Mouse (Mus musculus) liver, embryonic 13.5 days (tissue): ENCODE results near the gene Plekhj1. TPM values are rescaled to one million over a fixed set of nuclear protein-coding genes. Genes with fewer than 3 reads are reported as not detected.
"Not testable (repeated sequence)": the region's sequence is repeated elsewhere in the genome, so short reads cannot be mapped to it uniquely, and the experiment has no call there.

ENCODE experiments used
- ATAC-seq: fragments of 200-750 bp; cut with Nextera tagmentation; 2 replicates; pipeline ENCODE4 v1.8.0; 2017; ENCODE audit warnings: low read depth, mild to moderate bottlenecking, moderate number of reproducible peaks, moderate library complexity
- DNase-seq: peaks from one replicate; pipeline ENCODE4 v3.0.0; 2022
- H3K27ac ChIP-seq: fragments of 300-500 bp; sonication (generic); 2 replicates; pipeline ENCODE4 v1.5.1; 2015; ENCODE audit warnings: moderate library complexity, mild to moderate bottlenecking, inconsistent platforms
- H3K27me3 ChIP-seq: fragments of 300-500 bp; sonication (generic); 2 replicates; pipeline ENCODE4 v1.6.1; 2015; ENCODE audit warnings: mild to moderate bottlenecking, inconsistent platforms
- H3K36me3 ChIP-seq: fragments of 300-500 bp; sonication (generic); 2 replicates; pipeline ENCODE4 v1.6.1; 2015; ENCODE audit warnings: mild to moderate bottlenecking, inconsistent platforms
- H3K4me1 ChIP-seq: fragments of 300-500 bp; sonication (generic); replicated peaks from 2 replicates; pipeline ENCODE4 v1.6.1; 2015; ENCODE audit warnings: inconsistent platforms
- H3K4me2 ChIP-seq: fragments of 300-500 bp; sonication (generic); 2 replicates; pipeline ENCODE4 v1.6.1; 2015; ENCODE audit warnings: inconsistent platforms, mild to moderate bottlenecking, moderate library complexity
- H3K4me3 ChIP-seq: fragments of 300-500 bp; sonication (generic); replicated peaks from 2 replicates; pipeline ENCODE4 v1.5.1; 2015; ENCODE audit warnings: mild to moderate bottlenecking, inconsistent platforms
- H3K9ac ChIP-seq: fragments of 300-500 bp; sonication (generic); 2 replicates; pipeline ENCODE4 v1.6.1; 2015; ENCODE audit warnings: mild to moderate bottlenecking, inconsistent platforms
- H3K9me3 ChIP-seq: fragments of 300-500 bp; sonication (generic); replicated peaks from 2 replicates; pipeline ENCODE4 v1.6.1; 2016; ENCODE audit warnings: inconsistent platforms
- WGBS: fragments of 180-500 bp; shearing (Covaris S2); methylation state at CpG from one replicate; pipeline ENCODE4 v1.1.7; 2015; ENCODE audit not compliant: insufficient replicate concordance; 5-methylcytosine and 5-hydroxymethylcytosine counted together
- polyA plus RNA-seq: library from polyadenylated mRNA; unstranded; fragments of >200 nt; fragmentation: Nextera tagmentation; extraction: Ambion mirVana; gene quantifications from 2 replicates; pipeline ENCODE4 v1.2.1, GENCODE M21; 2015

Plekhj1 gene
- polyA plus RNA-seq, 1 experiment from 2014 or later = 105 TPM

GRCm38 (mm10) chr10:80836949-80837379, 38.5 kb upstream of the Plekhj1 start:
- 40% methylated on average over 7 of the region's 7 CpGs for WGBS
- Histone ChIP-seq H3K4me3 (no peak overlapping the region), H3K4me2 (no peak overlapping the region), H3K27me3 (peaks cover 97% of the 10 kb centered on the region), H3K9me3 (0 out of 2 replicates have a peak, but pooled peaks cover 5% of the 10 kb centered on the region), H3K36me3 (no peaks in the 10 kb centered on the region), H3K27ac (no peak overlapping the region), H3K4me1 (peaks cover 14% of the 10 kb centered on the region), H3K9ac (no peak overlapping the region)
- ATAC-seq = no peak
- DNase-seq = no peak

- Histone ChIP-seq H3K4me3 (no peak overlapping the region), H3K27me3 (peaks cover 83% of the 10 kb centered on the region), H3K27ac (no peak overlapping the region), H3K9me3 (0 out of 2 replicates have a peak, but pooled peaks cover 5% of the 10 kb centered on the region), H3K4me1 (peaks cover 27% of the 10 kb centered on the region), H3K36me3 (peaks cover 2% of the 10 kb centered on the region), H3K9ac (no peak overlapping the region), H3K4me2 (no peak overlapping the region)
- ATAC-seq (no peak), DNase-seq (no peak)
- 54% methylated on average over 30 of the region's 30 CpGs for WGBS
These were observed 37.2 kb upstream of the Plekhj1 start for GRCm38 (mm10) chr10:80835617-80836016.

GRCm38 (mm10) chr10:80832818-80833217, 34.4 kb upstream of the Plekhj1 start:
- H3K4me1 ChIP-seq = peaks cover 52% of the 10 kb centered on the region
- H3K27ac ChIP-seq = no peak overlapping the region
- no peak overlapping the region for H3K9ac ChIP-seq
- no peak overlapping the region for H3K4me3 ChIP-seq
- 0 out of 2 replicates have a peak, but pooled peaks cover 5% of the 10 kb centered on the region for H3K9me3 ChIP-seq
- peaks cover 28% of the 10 kb centered on the region for H3K36me3 ChIP-seq
- DNase-seq (no peak), ATAC-seq (no peak)
- H3K27me3 ChIP-seq = peaks cover 57% of the 10 kb centered on the region
- no peak overlapping the region for H3K4me2 ChIP-seq
- 67% methylated on average over 7 of the region's 7 CpGs for WGBS

GRCm38 (mm10) chr10:80831136-80831535, 32.7 kb upstream of the Plekhj1 start:
- H3K4me2 ChIP-seq = peak overlapping the region; percentile 46
- 0 out of 2 replicates have a peak, but pooled peaks cover 5% of the 10 kb centered on the region for H3K9me3 ChIP-seq
- DNase-seq = peak; percentile 76
- peak; percentile 10; the same call in 1 of the 2 replicates for ATAC-seq
- H3K36me3 ChIP-seq = peaks cover 33% of the 10 kb centered on the region
- H3K4me1 ChIP-seq = peaks cover 49% of the 10 kb centered on the region
- peaks cover 40% of the 10 kb centered on the region for H3K27me3 ChIP-seq
- peak overlapping the region; percentile 18 for H3K4me3 ChIP-seq
- WGBS = 1% methylated on average over 9 of the region's 9 CpGs
- H3K9ac ChIP-seq = peak overlapping the region; percentile 43
- H3K27ac ChIP-seq = peak overlapping the region; percentile 73

GRCm38 (mm10) chr10:80829359-80830278, 31.2 kb upstream of the Plekhj1 start:
- no peak for DNase-seq
- no peak for ATAC-seq
- H3K9ac ChIP-seq = peak overlapping the region; percentile 43
- H3K9me3 ChIP-seq = no peaks in the 10 kb centered on the region
- peak overlapping the region; percentile 73 for H3K27ac ChIP-seq
- H3K4me1 ChIP-seq = peaks cover 55% of the 10 kb centered on the region
- H3K4me2 ChIP-seq = peak overlapping the region; percentile 46
- H3K36me3 ChIP-seq = peaks cover 33% of the 10 kb centered on the region
- H3K4me3 ChIP-seq = peak overlapping the region; percentile 12; the same call in 1 of the 2 replicates
- 42% methylated on average over 1 of the region's 1 CpGs for WGBS
- H3K27me3 ChIP-seq = peaks cover 25% of the 10 kb centered on the region

GRCm38 (mm10) chr10:80828587-80828986, 30.2 kb upstream of the Plekhj1 start:
- 85% methylated on average over 9 of the region's 9 CpGs for WGBS
- not testable (repeated sequence) for H3K9me3 ChIP-seq, DNase-seq, ATAC-seq
- peaks cover 33% of the 10 kb centered on the region for H3K36me3 ChIP-seq
- 0 out of 2 replicates have a peak overlapping the region, but pooled peaks have one; percentile 91 for H3K9ac ChIP-seq
- peaks cover 63% of the 10 kb centered on the region for H3K4me1 ChIP-seq
- peaks cover 15% of the 10 kb centered on the region for H3K27me3 ChIP-seq
- H3K4me2 ChIP-seq = peak overlapping the region; percentile 96
- H3K27ac ChIP-seq = peak overlapping the region; percentile 95; the same call in 1 of the 2 replicates
- H3K4me3 ChIP-seq = peak overlapping the region; percentile 87

- peak overlapping the region; percentile 95 for H3K27ac ChIP-seq
- WGBS = 79% methylated on average over 10 of the region's 10 CpGs
- H3K36me3 ChIP-seq = peaks cover 33% of the 10 kb centered on the region
- H3K4me2 ChIP-seq = peak overlapping the region; percentile 96
- ATAC-seq (no peak), DNase-seq (no peak)
- H3K27me3 ChIP-seq = peaks cover 8% of the 10 kb centered on the region
- peaks cover 69% of the 10 kb centered on the region for H3K4me1 ChIP-seq
- no peaks in the 10 kb centered on the region for H3K9me3 ChIP-seq
- H3K4me3 ChIP-seq = peak overlapping the region; percentile 87
- H3K9ac ChIP-seq = peak overlapping the region; percentile 91
These were observed 29.5 kb upstream of the Plekhj1 start for GRCm38 (mm10) chr10:80827870-80828420.

- peak overlapping the region; percentile 95 for H3K27ac ChIP-seq
- peaks cover 75% of the 10 kb centered on the region for H3K4me1 ChIP-seq
- H3K4me3 ChIP-seq = peak overlapping the region; percentile 87
- DNase-seq = no peak
- peak overlapping the region; percentile 91 for H3K9ac ChIP-seq
- peak overlapping the region; percentile 96 for H3K4me2 ChIP-seq
- H3K27me3 ChIP-seq = peaks cover 2% of the 10 kb centered on the region; the same call in 1 of the 2 replicates
- H3K36me3 ChIP-seq = peaks cover 33% of the 10 kb centered on the region
- no peak for ATAC-seq
- H3K9me3 ChIP-seq = no peaks in the 10 kb centered on the region
- 6% methylated on average over 29 of the region's 29 CpGs for WGBS
These were observed 28.8 kb upstream of the Plekhj1 start for GRCm38 (mm10) chr10:80827063-80827869.

- ATAC-seq (peak; percentile 92), DNase-seq (peak; percentile 99)
- under 1% methylated on average over 82 of the region's 82 CpGs for WGBS
- Histone ChIP-seq H3K9me3 (no peaks in the 10 kb centered on the region), H3K27me3 (no peaks in the 10 kb centered on the region), H3K9ac (peak within 1 kb of the TSS; percentile 91), H3K4me2 (peak within 1 kb of the TSS; percentile 96), H3K36me3 (peaks cover 33% of the 10 kb centered on the region), H3K4me1 (peaks cover 73% of the 10 kb centered on the region), H3K27ac (peak within 1 kb of the TSS; percentile 95), H3K4me3 (peak within 1 kb of the TSS; percentile 87)
These were observed 28.0 kb upstream of the Plekhj1 start, which contains the start of gene Oaz1 for GRCm38 (mm10) chr10:80826151-80827062. Oaz1 (plus strand) TSS chr10:80826656.

- WGBS = 40% methylated on average over 2 of the region's 2 CpGs
- peak overlapping the region; percentile 44; the same call in 1 of the 2 replicates for H3K9ac ChIP-seq
- peak overlapping the region; percentile 87 for H3K27ac ChIP-seq
These were observed 26.4 kb upstream of the Plekhj1 start for GRCm38 (mm10) chr10:80824827-80825226.

More at GRCm38 (mm10) chr10:80824827-80825226, 26.4 kb upstream of the Plekhj1 start:
- H3K9me3 ChIP-seq = no peaks in the 10 kb centered on the region
- H3K4me2 ChIP-seq = peak overlapping the region; percentile 29
- ATAC-seq = no peak
- H3K36me3 ChIP-seq = peaks cover 23% of the 10 kb centered on the region
- H3K4me3 ChIP-seq = no peak overlapping the region
- H3K27me3 ChIP-seq = no peaks in the 10 kb centered on the region
- H3K4me1 ChIP-seq = peaks cover 66% of the 10 kb centered on the region
- no peak for DNase-seq
